Mouse (Mus musculus): ENCODE data around the gene Cyp2c37.
"Not testable (repeated sequence)": the region's sequence is repeated elsewhere in the genome, so short reads cannot be mapped to it uniquely, and the experiment has no call there.

The Cyp2c37 gene

DNA sequence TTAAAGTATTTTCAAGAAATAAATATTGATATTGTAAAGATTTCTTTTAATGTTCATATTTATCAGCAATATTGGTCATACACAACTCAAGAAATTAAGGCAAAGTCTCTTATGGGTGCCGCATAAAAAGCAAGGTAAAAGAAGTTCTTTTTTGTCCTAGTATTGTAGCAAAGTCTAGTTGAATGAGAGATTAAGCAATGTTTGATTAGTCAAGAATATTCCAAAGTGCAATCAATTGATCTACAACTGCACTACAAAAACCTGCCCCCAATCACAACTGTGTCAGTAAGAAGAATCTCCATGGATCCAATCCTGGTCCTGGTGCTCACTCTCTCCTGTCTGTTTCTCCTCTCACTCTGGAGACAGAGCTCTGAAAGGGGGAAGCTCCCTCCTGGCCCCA, at the start of gene Cyp2c37:
Cyp2c37 (plus strand) TSS at position 285 of the 400 bp plus-strand sequence.
- DNase-seq (ENCODE audit: low spot score in 2 of 2) = not testable (repeated sequence)

DNA sequence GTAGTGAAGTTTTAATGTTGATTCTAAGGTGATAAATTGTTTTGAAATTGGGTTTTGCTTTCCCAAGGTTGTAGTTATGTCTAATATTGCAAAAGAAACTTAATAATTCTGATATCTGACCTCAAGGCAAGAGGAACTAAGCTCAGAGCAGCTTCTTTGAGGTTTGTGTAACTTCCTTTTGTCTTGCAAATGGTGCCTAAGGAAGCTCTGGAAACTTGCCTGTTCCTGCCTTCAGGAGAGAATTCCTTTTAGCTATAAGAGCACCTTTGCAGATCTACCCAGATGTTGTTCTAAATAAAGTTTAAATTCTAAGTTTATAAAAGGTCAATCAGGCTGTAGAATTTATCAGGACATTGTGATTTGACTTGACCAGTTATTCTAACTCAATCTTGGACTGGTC, 31.4 kb upstream of the Cyp2c37 start:
- DNase-seq (ENCODE audit: low spot score in 2 of 2) = not testable (repeated sequence)

DNA sequence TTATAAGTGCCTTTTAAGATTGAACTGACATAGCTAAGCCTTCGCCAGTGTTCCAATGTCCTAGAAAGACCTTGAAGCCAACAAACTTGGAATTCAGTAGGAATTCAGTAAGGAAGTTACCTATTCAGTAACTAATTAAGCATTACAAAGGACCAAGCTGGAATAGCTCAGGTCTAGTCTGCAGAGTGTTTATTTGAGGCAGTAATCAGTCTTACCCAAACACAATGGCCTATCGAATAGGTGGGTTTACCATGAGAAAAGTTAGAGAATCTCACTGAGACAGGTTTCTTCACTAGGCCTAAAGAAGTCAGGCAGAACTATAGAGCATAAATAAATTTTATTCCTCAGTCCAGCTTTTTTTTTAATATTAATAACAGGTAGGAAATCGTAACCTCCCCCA, 21.1 kb upstream of the Cyp2c37 start:
- DNase-seq (ENCODE audit: low spot score in 2 of 2) = not testable (repeated sequence)

DNA sequence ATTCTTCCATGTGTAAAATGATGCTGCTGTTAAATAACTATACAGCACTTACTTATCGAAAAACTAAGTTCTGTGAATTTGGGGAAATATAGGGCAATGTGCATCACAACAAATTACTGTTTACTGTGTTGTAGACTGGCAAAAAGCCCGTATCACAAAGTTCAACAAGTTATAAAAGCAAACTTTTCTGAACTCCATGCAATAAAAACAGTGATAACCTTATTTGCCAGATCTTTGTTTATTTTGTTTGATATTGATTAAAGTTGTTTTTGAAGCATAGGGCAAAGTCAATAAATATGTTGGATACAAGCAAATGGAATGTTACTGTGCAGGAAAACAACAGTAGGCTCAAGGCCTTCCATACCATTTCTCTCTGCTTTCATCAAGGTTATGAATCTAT, 2.8 kb upstream of the Cyp2c37 start:
- DNase-seq (ENCODE audit: low spot score in 2 of 2) = no peak

Measured in spleen, postnatal 14 days (tissue).